In the genomic region with DNA sequence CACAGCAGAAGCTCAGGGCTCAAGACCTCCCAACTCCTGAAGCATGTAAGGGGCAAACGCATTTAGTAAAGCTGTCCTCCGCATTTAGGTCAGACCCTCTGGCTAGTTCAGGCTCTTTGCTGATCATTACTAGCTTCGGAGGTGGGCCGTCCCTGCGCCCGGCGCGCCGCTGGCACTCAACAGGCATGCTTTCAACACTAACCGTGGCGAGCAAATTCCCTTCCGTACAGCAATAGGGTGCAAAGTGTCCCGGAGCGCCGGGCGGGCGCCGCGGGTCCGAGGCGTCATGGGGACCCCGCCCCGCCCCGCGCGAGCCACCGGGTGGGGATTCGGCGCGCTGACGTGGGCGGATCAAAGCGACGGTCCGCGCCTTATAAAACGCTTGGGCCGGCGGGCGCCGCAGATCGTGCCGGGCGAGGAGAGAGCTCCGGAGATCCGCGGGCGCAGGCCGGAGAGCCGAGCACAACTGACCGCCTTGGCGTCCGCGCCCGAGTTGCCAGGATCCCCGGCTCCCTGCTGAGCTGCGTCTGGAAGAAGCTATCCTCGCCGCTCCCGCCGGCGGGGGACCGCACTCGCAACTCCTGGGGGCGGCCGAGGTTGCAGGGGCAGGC, we compare ENCODE assay signal across 9 mouse cellular contexts. TPM values are rescaled to one million over a fixed set of nuclear protein-coding genes. Genes with fewer than 3 reads are reported as not detected.
A peak's percentile ranks its signal among the peaks of the same experiment; 100 is the strongest.
DNase-seq lines count a peak whose midpoint lies in the region; ATAC-seq and TF ChIP-seq lines count a peak whose summit lies in the region.
"Had no signal": no experiment of that assay in that cellular context is flagged by ENCODE, and none has a peak within 500 bp of the region (broad histone marks: within the 10 kb centered on the region; RNA-seq: fewer than 3 reads in every experiment).

Gene Wnt11, plus strand, starts transcription at position 402 of the 611 bp plus-strand sequence.

- intact Hi-C loops in gastrocnemius, postnatal 14 days (cut with DNase I; ENCODE audit: low total_unique reads) = loop anchor here (5.0 kb wide), 1 partner anchor 93 kb away; no protein-coding TSS in a partner anchor

- no peak for TF ChIP-seq CTCF in kidney, adult 2 months (conservative IDR thresholded peaks at IDR 0.05; ENCODE audit: insufficient read depth, insufficient read length, low read depth, low read length)
- TF ChIP-seq CTCF in bone marrow, adult 2 months (IDR thresholded peaks at IDR 0.05; ENCODE audit: control insufficient read depth, insufficient read depth, low read length) = no peak

- no peaks in the 10 kb centered on the region for H3K36me3 ChIP-seq in kidney, adult 2 months (ENCODE audit: control insufficient read depth, insufficient read depth, low read length)
- H3K36me3 ChIP-seq in intestine, embryonic 16.5 days (ENCODE audit: control insufficient read depth, insufficient read depth, low read length) = no peaks in the 10 kb centered on the region

- 0 out of 2 replicates have a peak, but pooled peaks cover 2% of the 10 kb centered on the region for H3K27me3 ChIP-seq in kidney, adult 2 months (replicated peaks; ENCODE audit: control insufficient read depth, insufficient read depth, low read length)
- peaks cover 45% of the 10 kb centered on the region for H3K27me3 ChIP-seq in intestine, embryonic 16.5 days (replicated peaks; ENCODE audit: control insufficient read depth, insufficient read depth, low read length)

- no peak within 1 kb of the TSS for H3K27ac ChIP-seq in kidney, adult 2 months (ENCODE audit: insufficient read depth, low read depth, low read length)
- no peak within 1 kb of the TSS; the same call in 1 of the 2 replicates for H3K27ac ChIP-seq in bone marrow, adult 2 months (ENCODE audit: control insufficient read depth, insufficient read depth, low read depth, low read length, poor library complexity)
- H3K27ac ChIP-seq in intestine, embryonic 16.5 days (ENCODE audit: low read length) = no peak within 1 kb of the TSS

- H3K9me3 ChIP-seq in intestine, embryonic 16.5 days (ENCODE audit: control insufficient read depth, low read length) = no peaks in the 10 kb centered on the region

- H3K9ac ChIP-seq in intestine, embryonic 16.5 days (ENCODE audit: low read depth, low read length) = peak within 1 kb of the TSS; percentile 66

- no peak for ATAC-seq in intestine, embryonic 16.5 days
- ATAC-seq: Patski had no signal

- no peaks in the 10 kb centered on the region; the same call in 1 of the 2 replicates for H3K4me1 ChIP-seq in kidney, adult 2 months (ENCODE audit: control insufficient read depth, insufficient read depth, low read length)
- no peaks in the 10 kb centered on the region; the same call in 1 of the 2 replicates for H3K4me1 ChIP-seq in bone marrow, adult 2 months (ENCODE audit: control insufficient read depth, insufficient read depth, low read length)
- peaks cover 33% of the 10 kb centered on the region for H3K4me1 ChIP-seq in intestine, embryonic 16.5 days (ENCODE audit: control insufficient read depth, insufficient read depth, low read length)

- H3K4me2 ChIP-seq in intestine, embryonic 16.5 days (ENCODE audit: low read depth, low read length) = peak within 1 kb of the TSS; percentile 99

- H3K4me3 ChIP-seq in kidney, adult 2 months (ENCODE audit: insufficient read depth, low read depth, low read length) = peak within 1 kb of the TSS; percentile 28
- no peak within 1 kb of the TSS for H3K4me3 ChIP-seq in bone marrow, adult 2 months (replicated peaks; ENCODE audit: control insufficient read depth, low read depth, low read length)
- peak within 1 kb of the TSS; percentile 59 for H3K4me3 ChIP-seq in intestine, embryonic 16.5 days (ENCODE audit: low read length)

- DNase-seq in kidney, adult 2 months = peak; percentile 25
- no peak for DNase-seq in kidney, adult 11 months
- DNase-seq in gastrocnemius, postnatal 14 days = peak; percentile 60
- DNase-seq in lung, postnatal 14 days = peak; percentile 64
- peak; percentile 59 for DNase-seq in testis, postnatal 10 days (ENCODE audit: low spot score)
- no peak for DNase-seq in layer of hippocampus, adult 11-12 months (ENCODE audit: low spot score)

- WGBS in kidney, adult 2 months = under 1% methylated on average over 66 of the region's 66 CpGs
- WGBS in bone marrow, adult 2 months = under 1% methylated on average over 66 of the region's 66 CpGs
- WGBS in intestine, embryonic 16.5 days = under 1% methylated on average over 66 of the region's 66 CpGs

- TF ChIP-seq POLR2A in kidney, adult 2 months (IDR thresholded peaks at IDR 0.05; ENCODE audit: low read depth, low read length) = no peak
- TF ChIP-seq POLR2A in bone marrow, adult 2 months (IDR thresholded peaks at IDR 0.05; ENCODE audit: borderline replicate concordance, control insufficient read depth, low read depth, low read length) = peak; percentile 8; the same call in 1 of the 2 replicates

RNA-seq across cellular contexts. Expression of gene Wnt11, which starts in this region (rescaled TPM):
- 8.1 and 10.1 TPM in 2 replicates for polyA plus RNA-seq in kidney, adult 2 months (2012; rRNA removed)
- 1.5 TPM in 1 of 2 replicates, not detected in the other for polyA plus RNA-seq in bone marrow, adult 2 months (2011; ENCODE audit: insufficient read depth, insufficient read length, low replicate concordance, missing spikeins)
- 1 to 10 TPM; 6.1 to 7.9 TPM for total RNA-seq in gastrocnemius, postnatal 14 days (2021)
- 1.8 and 2.0 TPM in 2 replicates for polyA plus RNA-seq in intestine, embryonic 16.5 days (2015; fragmentation: Nextera tagmentation; extraction: Ambion mirVana)

Comparison
In these comparisons a context has a peak if more than half of its experiments do, and no peak if none do; other contexts are left out.
1. DNase-seq: peak in kidney, adult 2 months (single experiment), gastrocnemius, postnatal 14 days (single experiment), lung, postnatal 14 days (single experiment) and testis, postnatal 10 days (single experiment); none in kidney, adult 11 months (single experiment) and layer of hippocampus, adult 11-12 months (single experiment).